Mouse (Mus musculus) ES-Bruce4 (cell line): ENCODE data around the gene Lzts2. TPM values are rescaled to one million over a fixed set of nuclear protein-coding genes. Genes with fewer than 3 reads are reported as not detected.

Source experiments
- H3K27ac ChIP-seq: 2 replicates; pipeline ENCODE4 v1.5.1; 2012; ENCODE audit warnings: low read length, inconsistent platforms; ENCODE audit not compliant: insufficient read depth
- H3K27me3 ChIP-seq: 2 replicates; pipeline ENCODE4 v1.6.1; 2012; ENCODE audit warnings: mild to moderate bottlenecking, low read length, inconsistent platforms; ENCODE audit not compliant: control insufficient read depth, poor library complexity, insufficient read depth, severe bottlenecking
- H3K36me3 ChIP-seq: 2 replicates; pipeline ENCODE4 v1.6.1; 2012; ENCODE audit warnings: inconsistent platforms, mild to moderate bottlenecking, low read length, moderate library complexity; ENCODE audit not compliant: control insufficient read depth, poor library complexity, insufficient read depth, severe bottlenecking
- H3K4me1 ChIP-seq: one replicate; pipeline ENCODE4 v1.8.1; 2011; ENCODE audit warnings: low read length; ENCODE audit not compliant: control insufficient read depth, insufficient read depth
- H3K4me3 ChIP-seq: 2 replicates; pipeline ENCODE4 v1.5.1; 2011; ENCODE audit warnings: low read depth, mild to moderate bottlenecking, low read length
- H3K9ac ChIP-seq: 2 replicates; pipeline ENCODE4 v1.6.1; 2012; ENCODE audit warnings: low read depth, mild to moderate bottlenecking, inconsistent platforms; ENCODE audit not compliant: poor library complexity, severe bottlenecking
- H3K9me3 ChIP-seq: replicated peaks from 2 replicates; pipeline ENCODE4 v1.6.1; 2012; ENCODE audit warnings: mild to moderate bottlenecking, low read length, inconsistent platforms; ENCODE audit not compliant: control insufficient read depth, poor library complexity, insufficient read depth, severe bottlenecking
- CTCF ChIP-seq: IDR thresholded peaks from one replicate; pipeline ENCODE4 v1.8.1; 2011; ENCODE audit warnings: low read depth, low read length
- EP300 ChIP-seq: IDR thresholded peaks from 2 replicates; pipeline ENCODE4 v1.6.1; 2011; ENCODE audit warnings: low read depth, low read length; ENCODE audit not compliant: insufficient read depth
- POLR2A ChIP-seq: IDR thresholded peaks from one replicate; pipeline ENCODE4 v1.8.1; 2011; ENCODE audit warnings: low read length; ENCODE audit not compliant: insufficient read depth
- polyA plus RNA-seq: library from polyadenylated mRNA; stranded (reverse); fragments of >200 nt; gene quantifications from 2 replicates; pipeline ENCODE4 v1.2.4, GENCODE M21; 2011; ENCODE audit warnings: low read depth; ENCODE audit not compliant: missing spikeins, insufficient read depth, insufficient read length

The Lzts2 gene
- polyA plus RNA-seq, 1 experiment, result 39.9 TPM

- H3K27me3 ChIP-seq, result no peaks in the 10 kb centered on the region
- H3K36me3 ChIP-seq, result no peaks in the 10 kb centered on the region
- peaks cover 12% of the 10 kb centered on the region for H3K4me1 ChIP-seq
- H3K4me3 ChIP-seq, result no peak overlapping the region
- no peak for TF ChIP-seq POLR2A
- no peak for TF ChIP-seq CTCF
- H3K9me3 ChIP-seq, result no peaks in the 10 kb centered on the region
- H3K9ac ChIP-seq, result no peak overlapping the region
- H3K27ac ChIP-seq, result no peak overlapping the region
Measured at GRCm38 (mm10) chr19:44988321-44988720, 25.9 kb upstream of the Lzts2 start.

GRCm38 (mm10) chr19:44988831-44989566 lies 25.2 kb upstream of the Lzts2 start, which contains the start of gene Sema4g:
TSS of gene Sema4g (plus strand) at chr19:44989101.
- no peaks in the 10 kb centered on the region for H3K9me3 ChIP-seq
- no peak within 1 kb of the TSS for H3K27ac ChIP-seq
- H3K27me3 ChIP-seq, result no peaks in the 10 kb centered on the region
- TF ChIP-seq CTCF, result peak; percentile 9
- no peak for TF ChIP-seq EP300
- peak within 1 kb of the TSS; percentile 66 for H3K9ac ChIP-seq
- peak within 1 kb of the TSS; percentile 84 for H3K4me3 ChIP-seq
- no peaks in the 10 kb centered on the region for H3K36me3 ChIP-seq
- H3K4me1 ChIP-seq, result peaks cover 12% of the 10 kb centered on the region

GRCm38 (mm10) chr19:44989567-44990495 lies 24.4 kb upstream of the Lzts2 start:
- Histone ChIP-seq H3K4me3 (peak overlapping the region; percentile 84), H3K9me3 (no peaks in the 10 kb centered on the region), H3K36me3 (no peaks in the 10 kb centered on the region), H3K27me3 (no peaks in the 10 kb centered on the region), H3K4me1 (peaks cover 12% of the 10 kb centered on the region), H3K27ac (no peak overlapping the region), H3K9ac (peak overlapping the region; percentile 66)
- no peak for TF ChIP-seq EP300
- no peak for TF ChIP-seq CTCF
- TF ChIP-seq POLR2A, result no peak

- H3K27ac ChIP-seq, result no peak overlapping the region
- no peak overlapping the region for H3K9ac ChIP-seq
- no peaks in the 10 kb centered on the region for H3K9me3 ChIP-seq
- TF ChIP-seq EP300, result no peak
- TF ChIP-seq CTCF, result no peak
- no peak for TF ChIP-seq POLR2A
- no peaks in the 10 kb centered on the region for H3K36me3 ChIP-seq
- peaks cover 11% of the 10 kb centered on the region for H3K4me1 ChIP-seq
- no peak overlapping the region for H3K4me3 ChIP-seq
- no peaks in the 10 kb centered on the region for H3K27me3 ChIP-seq
Measured at GRCm38 (mm10) chr19:44991031-44991430, 23.2 kb upstream of the Lzts2 start.

- no peak overlapping the region for H3K27ac ChIP-seq
- no peak overlapping the region for H3K4me3 ChIP-seq
- H3K36me3 ChIP-seq, result no peaks in the 10 kb centered on the region
- no peaks in the 10 kb centered on the region for H3K27me3 ChIP-seq
- no peak overlapping the region for H3K9ac ChIP-seq
- no peaks in the 10 kb centered on the region for H3K9me3 ChIP-seq
- TF ChIP-seq POLR2A, result no peak
- 0 out of 2 replicates have a peak, but pooled peaks have one; percentile 3 for TF ChIP-seq EP300
- no peak for TF ChIP-seq CTCF
- peaks cover 11% of the 10 kb centered on the region for H3K4me1 ChIP-seq
Measured at GRCm38 (mm10) chr19:44992246-44992645, 22.0 kb upstream of the Lzts2 start.

- H3K4me3 ChIP-seq, result no peak overlapping the region
- no peak overlapping the region for H3K27ac ChIP-seq
- H3K27me3 ChIP-seq, result no peaks in the 10 kb centered on the region
- TF ChIP-seq POLR2A, result no peak
- TF ChIP-seq CTCF, result no peak
- TF ChIP-seq EP300, result no peak
- peaks cover 11% of the 10 kb centered on the region for H3K4me1 ChIP-seq
- H3K9ac ChIP-seq, result no peak overlapping the region
- H3K9me3 ChIP-seq, result no peaks in the 10 kb centered on the region
- H3K36me3 ChIP-seq, result no peaks in the 10 kb centered on the region
Measured at GRCm38 (mm10) chr19:44992712-44993111, 21.5 kb upstream of the Lzts2 start.
